Mouse (Mus musculus): ENCODE results near the gene Creb3l2. TPM values are rescaled to one million over a fixed set of nuclear protein-coding genes. Genes with fewer than 3 reads are reported as not detected.

The Creb3l2 gene
- polyA plus RNA-seq, 1 experiment from 2014 or later: 9.4 TPM

- ATAC-seq (ENCODE audit: low FRiP score, low read depth): no peak
- no peak overlapping the region for H3K4me2 ChIP-seq (replicated peaks)
- no peaks in the 10 kb centered on the region for H3K36me3 ChIP-seq
- no peak overlapping the region for H3K27ac ChIP-seq
- no peak overlapping the region for H3K9ac ChIP-seq
- no peak overlapping the region for H3K4me3 ChIP-seq
- peaks cover 9% of the 10 kb centered on the region; the same call in 1 of the 2 replicates for H3K4me1 ChIP-seq
- 55% methylated on average over 7 of the region's 7 CpGs for WGBS
- H3K27me3 ChIP-seq (replicated peaks): no peaks in the 10 kb centered on the region
- no peaks in the 10 kb centered on the region for H3K9me3 ChIP-seq
Measured at GRCm38 (mm10) chr6:37401928-37402327, 40.0 kb downstream of the Creb3l2 start.

GRCm38 (mm10) chr6:37400866-37401525 lies 41.0 kb downstream of the Creb3l2 start:
- H3K9me3 ChIP-seq: no peaks in the 10 kb centered on the region
- H3K4me2 ChIP-seq (replicated peaks): no peak overlapping the region
- 83% methylated on average over 11 of the region's 11 CpGs for WGBS
- no peak for ATAC-seq (ENCODE audit: low FRiP score, low read depth)
- H3K4me1 ChIP-seq: peaks cover 9% of the 10 kb centered on the region; the same call in 1 of the 2 replicates
- H3K36me3 ChIP-seq: no peaks in the 10 kb centered on the region
- H3K27ac ChIP-seq: no peak overlapping the region
- no peak overlapping the region for H3K4me3 ChIP-seq
- H3K27me3 ChIP-seq (replicated peaks): no peaks in the 10 kb centered on the region
- no peak overlapping the region for H3K9ac ChIP-seq

DNA sequence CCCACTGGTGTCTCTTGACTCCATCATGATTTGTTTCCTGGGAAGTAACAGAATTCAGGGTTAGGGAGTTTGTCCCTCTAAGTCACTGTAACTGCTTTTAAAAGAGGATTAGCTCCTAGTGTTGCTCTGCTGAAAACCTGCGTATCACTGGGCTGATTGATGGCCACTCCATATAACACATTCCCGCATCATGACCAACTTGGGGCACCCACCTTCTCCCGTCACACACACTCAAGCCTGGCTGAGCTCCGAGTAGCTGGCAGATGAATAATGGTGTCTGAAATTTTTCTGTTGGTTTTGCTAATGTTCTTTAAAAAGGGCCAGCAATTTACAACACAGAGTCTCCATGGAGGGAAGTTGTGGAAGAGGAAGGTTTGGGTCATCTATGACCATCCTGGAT lies 41.8 kb downstream of the Creb3l2 start:
- no peak overlapping the region for H3K4me2 ChIP-seq (replicated peaks)

GRCm38 (mm10) chr6:37398943-37399342 lies 43.0 kb downstream of the Creb3l2 start:
- Histone ChIP-seq H3K9ac (no peak overlapping the region), H3K9me3 (no peaks in the 10 kb centered on the region), H3K27me3 (replicated peaks) (no peaks in the 10 kb centered on the region), H3K4me2 (replicated peaks) (no peak overlapping the region), H3K27ac (no peak overlapping the region), H3K4me3 (no peak overlapping the region), H3K4me1 (peaks cover 5% of the 10 kb centered on the region; the same call in 1 of the 2 replicates), H3K36me3 (no peaks in the 10 kb centered on the region)
- 75% methylated on average over 10 of the region's 10 CpGs for WGBS
- no peak for ATAC-seq (ENCODE audit: low FRiP score, low read depth)

More for the DNA sequence above, 41.8 kb downstream of the Creb3l2 start:
- Histone ChIP-seq H3K4me3 (no peak overlapping the region), H3K27me3 (replicated peaks) (no peaks in the 10 kb centered on the region), H3K27ac (no peak overlapping the region), H3K9me3 (no peaks in the 10 kb centered on the region), H3K4me1 (peaks cover 9% of the 10 kb centered on the region; the same call in 1 of the 2 replicates), H3K36me3 (no peaks in the 10 kb centered on the region), H3K9ac (no peak overlapping the region)
- no peak for ATAC-seq (ENCODE audit: low FRiP score, low read depth)
- 87% methylated on average over 4 of the region's 4 CpGs for WGBS

DNA sequence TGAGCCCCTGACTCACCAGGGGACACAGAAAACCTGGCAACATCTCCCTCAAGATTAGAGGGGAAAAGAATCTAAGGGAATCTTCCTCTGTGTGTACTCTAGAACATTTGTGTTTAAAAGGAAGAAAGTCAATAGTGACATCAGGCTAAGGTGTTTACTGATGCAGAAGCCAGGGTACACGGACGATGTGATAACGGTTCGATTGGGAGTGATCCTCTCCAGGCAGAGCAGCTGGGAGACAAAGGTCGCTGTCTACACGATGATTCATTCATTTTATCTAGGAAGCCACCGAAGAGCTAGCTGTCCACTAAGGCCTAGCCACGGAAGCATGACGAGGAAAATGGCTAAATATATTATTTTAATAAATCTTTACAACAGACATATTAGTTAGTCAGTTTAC lies 44.0 kb downstream of the Creb3l2 start:
- Histone ChIP-seq H3K4me2 (replicated peaks) (no peak overlapping the region), H3K27me3 (replicated peaks) (no peaks in the 10 kb centered on the region), H3K27ac (no peak overlapping the region), H3K4me1 (no peaks in the 10 kb centered on the region), H3K9me3 (no peaks in the 10 kb centered on the region), H3K36me3 (no peaks in the 10 kb centered on the region), H3K4me3 (no peak overlapping the region), H3K9ac (no peak overlapping the region)
- no peak for ATAC-seq (ENCODE audit: low FRiP score, low read depth)
- WGBS: 81% methylated on average over 9 of the region's 9 CpGs

DNA sequence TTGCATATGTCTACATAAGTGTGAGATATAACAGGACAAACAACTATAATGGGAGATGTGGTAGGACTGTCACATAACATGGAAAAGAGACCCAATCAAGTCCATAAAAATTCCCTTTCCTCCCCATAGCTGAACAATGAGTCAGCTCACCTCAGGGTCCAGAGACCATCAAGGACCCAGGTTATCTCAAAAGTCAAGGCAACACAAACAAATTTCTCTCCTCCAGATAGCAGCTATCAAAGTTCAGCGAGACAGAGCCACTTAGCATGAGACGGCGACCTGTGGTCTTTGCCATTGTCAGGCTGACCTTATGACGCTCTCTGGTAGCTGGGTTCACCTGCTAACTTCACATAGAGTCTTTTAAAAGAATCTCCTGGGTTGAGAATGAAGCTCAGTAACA lies 44.7 kb downstream of the Creb3l2 start:
- H3K27ac ChIP-seq: no peak overlapping the region
- H3K4me1 ChIP-seq: 0 out of 2 replicates have a peak, but pooled peaks cover 3% of the 10 kb centered on the region
- WGBS: 94% methylated on average over 4 of the region's 4 CpGs
- H3K9ac ChIP-seq: no peak overlapping the region
- H3K4me2 ChIP-seq (replicated peaks): no peak overlapping the region
- no peak for ATAC-seq (ENCODE audit: low FRiP score, low read depth)
- H3K36me3 ChIP-seq: no peaks in the 10 kb centered on the region
- no peaks in the 10 kb centered on the region for H3K27me3 ChIP-seq (replicated peaks)
- no peak overlapping the region for H3K4me3 ChIP-seq
- no peaks in the 10 kb centered on the region for H3K9me3 ChIP-seq

DNA sequence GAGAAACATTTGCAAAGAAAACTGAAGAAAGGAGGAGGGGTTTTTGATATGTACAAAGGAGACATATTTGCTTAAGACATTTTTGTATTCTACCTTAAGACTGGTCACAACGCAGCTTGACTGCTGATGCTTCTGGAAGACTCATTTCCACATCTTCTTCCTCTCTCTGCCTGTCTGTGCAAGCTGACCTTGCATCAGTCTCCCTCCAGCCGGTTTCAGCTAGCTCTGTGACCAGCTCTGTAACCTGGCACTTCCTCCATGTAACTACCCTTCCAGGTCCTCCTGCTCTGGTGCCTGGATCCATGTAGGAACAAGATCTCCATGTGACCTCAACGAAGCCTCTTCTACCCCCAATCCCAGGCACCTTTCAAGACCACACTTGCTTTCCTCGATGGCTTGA lies 45.8 kb downstream of the Creb3l2 start:
- Histone ChIP-seq H3K9ac (no peak overlapping the region), H3K27me3 (replicated peaks) (no peaks in the 10 kb centered on the region), H3K27ac (no peak overlapping the region), H3K4me1 (0 out of 2 replicates have a peak, but pooled peaks cover 6% of the 10 kb centered on the region), H3K4me3 (no peak overlapping the region), H3K36me3 (no peaks in the 10 kb centered on the region), H3K9me3 (no peaks in the 10 kb centered on the region), H3K4me2 (replicated peaks) (no peak overlapping the region)
- ATAC-seq (ENCODE audit: low FRiP score, low read depth): no peak
- 92% methylated on average over 4 of the region's 4 CpGs for WGBS

DNA sequence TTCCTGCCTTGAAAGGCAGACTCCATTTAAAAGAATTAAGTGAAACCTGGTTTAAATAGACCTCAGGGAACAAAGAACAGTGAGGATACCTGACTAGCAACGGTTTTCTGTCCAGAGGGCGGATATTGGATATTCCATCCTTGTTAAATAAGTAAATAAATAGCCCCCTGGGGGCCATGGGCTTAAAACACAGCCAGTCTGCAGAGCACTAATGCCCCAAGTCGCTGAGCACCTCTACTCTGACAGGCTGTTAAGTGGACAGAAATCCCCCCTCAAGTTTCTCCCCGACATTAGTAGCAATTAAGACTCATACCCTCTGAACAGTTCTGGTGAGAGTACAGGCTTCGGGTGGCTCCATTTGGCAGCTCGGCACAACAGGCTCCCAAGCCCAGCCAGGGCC lies 48.7 kb downstream of the Creb3l2 start:
- H3K4me3 ChIP-seq: no peak overlapping the region
- ATAC-seq (ENCODE audit: low FRiP score, low read depth): no peak
- no peaks in the 10 kb centered on the region for H3K36me3 ChIP-seq
- no peak overlapping the region for H3K27ac ChIP-seq
- no peaks in the 10 kb centered on the region for H3K27me3 ChIP-seq (replicated peaks)
- no peaks in the 10 kb centered on the region for H3K9me3 ChIP-seq
- H3K4me1 ChIP-seq: 0 out of 2 replicates have a peak, but pooled peaks cover 6% of the 10 kb centered on the region
- no peak overlapping the region for H3K4me2 ChIP-seq (replicated peaks)
- no peak overlapping the region for H3K9ac ChIP-seq
- WGBS: 57% methylated on average over 6 of the region's 6 CpGs

GRCm38 (mm10) chr6:37392262-37392661 lies 49.7 kb downstream of the Creb3l2 start:
- H3K4me3 ChIP-seq: no peak overlapping the region
- H3K4me2 ChIP-seq (replicated peaks): no peak overlapping the region
- H3K9ac ChIP-seq: no peak overlapping the region
- H3K27ac ChIP-seq: no peak overlapping the region
- WGBS: 75% methylated on average over 6 of the region's 6 CpGs
- ATAC-seq (ENCODE audit: low FRiP score, low read depth): no peak
- no peaks in the 10 kb centered on the region for H3K9me3 ChIP-seq
- 0 out of 2 replicates have a peak, but pooled peaks cover 6% of the 10 kb centered on the region for H3K4me1 ChIP-seq
- no peaks in the 10 kb centered on the region for H3K27me3 ChIP-seq (replicated peaks)
- H3K36me3 ChIP-seq: no peaks in the 10 kb centered on the region

GRCm38 (mm10) chr6:37391313-37391712 lies 50.6 kb downstream of the Creb3l2 start:
- H3K36me3 ChIP-seq: no peaks in the 10 kb centered on the region
- H3K9ac ChIP-seq: no peak overlapping the region
- no peak overlapping the region for H3K27ac ChIP-seq
- no peaks in the 10 kb centered on the region for H3K9me3 ChIP-seq
- 83% methylated on average over 7 of the region's 7 CpGs for WGBS
- no peaks in the 10 kb centered on the region for H3K27me3 ChIP-seq (replicated peaks)
- H3K4me1 ChIP-seq: 0 out of 2 replicates have a peak, but pooled peaks cover 6% of the 10 kb centered on the region
- H3K4me3 ChIP-seq: no peak overlapping the region
- H3K4me2 ChIP-seq (replicated peaks): no peak overlapping the region
- no peak for ATAC-seq (ENCODE audit: low FRiP score, low read depth)

GRCm38 (mm10) chr6:37388960-37389359 lies 53.0 kb downstream of the Creb3l2 start:
- Histone ChIP-seq H3K27ac (no peak overlapping the region), H3K9me3 (no peaks in the 10 kb centered on the region), H3K4me1 (0 out of 2 replicates have a peak, but pooled peaks cover 6% of the 10 kb centered on the region), H3K27me3 (replicated peaks) (no peaks in the 10 kb centered on the region), H3K36me3 (no peaks in the 10 kb centered on the region), H3K4me2 (replicated peaks) (no peak overlapping the region), H3K9ac (no peak overlapping the region), H3K4me3 (no peak overlapping the region)
- 77% methylated on average over 8 of the region's 8 CpGs for WGBS
- ATAC-seq (ENCODE audit: low FRiP score, low read depth): no peak

- Histone ChIP-seq H3K4me1 (0 out of 2 replicates have a peak, but pooled peaks cover 6% of the 10 kb centered on the region), H3K4me2 (replicated peaks) (no peak overlapping the region), H3K27me3 (replicated peaks) (no peaks in the 10 kb centered on the region), H3K9me3 (no peaks in the 10 kb centered on the region), H3K36me3 (no peaks in the 10 kb centered on the region), H3K27ac (no peak overlapping the region), H3K4me3 (no peak overlapping the region), H3K9ac (no peak overlapping the region)
- WGBS: 85% methylated on average over 6 of the region's 6 CpGs
- ATAC-seq (ENCODE audit: low FRiP score, low read depth): no peak
Measured at GRCm38 (mm10) chr6:37388501-37388900, 53.4 kb downstream of the Creb3l2 start.

DNA sequence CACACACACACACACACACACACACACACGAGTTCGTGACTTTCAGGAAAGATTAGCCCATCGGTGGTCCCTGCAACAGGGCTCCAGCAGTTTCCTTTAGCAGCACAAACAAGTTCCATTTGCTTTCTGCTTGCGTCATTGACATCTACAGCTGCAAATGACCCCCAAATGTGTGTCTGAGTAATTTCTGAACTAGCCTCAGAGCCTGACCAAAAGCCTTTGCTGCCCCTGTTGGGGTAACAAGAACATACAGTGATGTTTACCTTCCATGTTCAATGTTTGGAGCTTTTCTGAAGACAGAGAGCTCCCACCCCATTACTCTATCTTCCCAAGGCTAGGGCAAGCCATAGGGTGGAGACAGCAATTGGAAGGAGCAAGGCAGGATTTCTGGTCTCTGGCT lies 54.7 kb downstream of the Creb3l2 start:
- no peak overlapping the region for H3K27ac ChIP-seq

More for the DNA sequence above, 54.7 kb downstream of the Creb3l2 start:
- Histone ChIP-seq H3K4me2 (replicated peaks) (no peak overlapping the region), H3K27me3 (replicated peaks) (no peaks in the 10 kb centered on the region), H3K9me3 (no peaks in the 10 kb centered on the region), H3K36me3 (no peaks in the 10 kb centered on the region), H3K4me3 (no peak overlapping the region), H3K9ac (no peak overlapping the region), H3K4me1 (0 out of 2 replicates have a peak, but pooled peaks cover 3% of the 10 kb centered on the region)
- WGBS: 90% methylated on average over 4 of the region's 4 CpGs
- no peak for ATAC-seq (ENCODE audit: low FRiP score, low read depth)

Measured in neural tube, embryonic 12.5 days (tissue).